Mouse (Mus musculus) brain, embryonic 14.5 days (tissue): ENCODE results near the gene Pwwp2a.

Experiments
- CTCF ChIP-seq: fragments of 200-500 bp; IDR thresholded peaks from 2 replicates; pipeline ENCODE4 v1.5.1; 2012; ENCODE audit warnings: inconsistent platforms, mild to moderate bottlenecking, moderate library complexity, borderline replicate concordance; ENCODE audit not compliant: insufficient read depth, insufficient read length; ENCODE audit errors: extremely low read depth
- POLR2A ChIP-seq: fragments of 200-500 bp; IDR thresholded peaks from 2 replicates; pipeline ENCODE4 v1.6.1; 2012; ENCODE audit warnings: mild to moderate bottlenecking, inconsistent platforms, borderline replicate concordance; ENCODE audit not compliant: poor library complexity, insufficient read depth, insufficient read length, severe bottlenecking; ENCODE audit errors: extremely low read depth

- TF ChIP-seq CTCF: no peak
- TF ChIP-seq POLR2A: no peak
Observed at GRCm38 (mm10) chr11:43656464-43656863, 25.3 kb upstream of the Pwwp2a start.
